Mouse (Mus musculus) fibroblast of lung, adult 2 months (primary cell): Measurements from ENCODE around the gene Lrfn4.

Experiments
- DNase-seq: peaks from one replicate; pipeline ENCODE4 v3.0.0-alpha.2; 2011; ENCODE audit warnings: low read depth

The Lrfn4 gene

DNA sequence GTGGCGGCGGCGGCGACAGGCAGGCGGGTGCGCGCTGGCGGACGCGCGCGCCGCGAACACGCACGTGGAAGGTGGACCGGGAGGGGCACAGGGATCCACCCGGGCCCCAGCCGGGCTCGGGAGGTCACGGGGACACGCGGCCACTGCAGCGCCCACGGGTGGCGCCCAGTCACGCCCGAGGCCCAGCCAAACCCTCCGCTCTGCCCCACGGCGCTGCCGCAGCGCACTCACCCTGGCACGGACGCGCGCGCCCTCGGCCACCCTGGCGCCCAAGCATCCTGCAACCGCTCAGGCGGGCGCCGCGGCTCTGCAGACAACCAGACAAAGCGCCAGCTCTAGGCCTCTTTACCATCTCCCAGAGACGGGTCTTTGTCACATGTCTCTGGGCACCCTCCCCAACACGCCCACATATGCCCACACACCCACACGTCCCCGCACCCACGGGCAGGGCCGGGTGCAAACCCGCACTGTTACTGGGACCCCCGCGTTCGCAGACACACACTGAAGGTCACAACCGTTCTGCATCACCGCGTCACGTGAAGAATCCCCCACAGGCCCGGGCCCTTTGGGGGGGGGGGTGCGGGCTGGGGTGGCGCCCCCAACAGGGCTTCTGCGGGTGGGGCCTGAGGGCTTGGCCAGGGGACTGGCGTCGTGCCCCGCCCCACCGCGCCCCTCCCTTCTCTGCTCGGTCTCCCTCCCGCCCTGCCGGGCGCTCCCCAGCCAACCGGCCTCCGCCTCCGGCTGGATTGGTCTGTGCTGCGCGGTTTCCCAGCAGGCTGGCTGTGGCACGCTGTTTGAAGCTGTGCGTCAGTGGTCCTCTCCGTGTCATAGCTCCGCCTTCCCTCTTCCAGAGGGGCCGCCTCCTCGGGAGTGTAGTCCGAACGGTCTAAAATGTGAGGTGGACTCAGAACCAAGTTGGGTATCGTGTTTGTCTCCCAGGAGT is at the start of gene Lrfn4:
TSS of gene Lrfn4 (minus strand) at position 517 of the 943 bp plus-strand sequence.
- DNase-seq = peak; percentile 82

DNA sequence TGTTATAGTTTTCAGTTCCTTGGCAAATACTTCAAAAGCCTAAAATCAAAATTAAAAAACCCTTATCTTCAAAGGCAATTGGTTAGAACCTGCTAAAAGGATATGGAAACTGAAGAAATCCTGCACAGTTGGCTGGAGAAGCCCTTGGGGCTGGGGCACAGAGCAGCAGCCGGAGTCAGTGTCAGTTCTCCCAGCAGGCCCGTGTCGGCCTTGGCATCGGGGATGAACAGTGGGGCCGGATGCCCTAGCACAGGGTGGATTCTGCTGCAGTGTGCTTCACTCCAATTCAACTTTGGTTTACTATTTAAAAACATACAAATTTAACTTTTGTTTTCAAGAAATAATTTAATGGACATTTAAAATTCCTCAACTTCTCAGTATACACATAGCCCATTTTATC is 42.7 kb upstream of the Lrfn4 start:
- DNase-seq = no peak

DNA sequence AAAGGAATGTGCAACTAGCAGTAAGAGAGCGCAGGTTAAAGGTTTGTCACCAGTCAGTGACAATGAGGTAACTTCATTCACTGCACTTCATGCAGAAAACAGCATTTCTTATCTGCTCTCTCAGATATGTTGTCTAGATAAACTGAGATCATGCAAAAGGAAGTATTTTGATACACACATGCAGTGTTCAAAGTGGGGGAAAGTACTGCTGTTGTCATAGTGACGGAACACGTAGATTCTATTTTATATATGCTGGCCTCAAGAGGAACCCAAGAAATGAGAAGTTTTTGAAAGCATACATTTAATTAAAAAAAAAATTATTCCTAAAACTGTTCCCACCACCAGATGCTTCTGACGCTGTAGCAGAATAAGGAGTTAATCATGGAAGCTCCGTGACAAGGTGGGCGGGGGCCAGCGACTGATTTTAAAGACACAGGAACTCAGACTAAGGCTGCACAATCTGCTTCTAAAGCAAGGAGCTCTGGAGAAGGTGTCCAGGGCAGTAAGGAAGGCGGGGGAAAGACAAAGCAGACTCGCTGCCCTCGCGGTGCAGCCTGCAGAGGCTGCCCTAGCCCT is 31.5 kb upstream of the Lrfn4 start:
- no peak for DNase-seq

DNA sequence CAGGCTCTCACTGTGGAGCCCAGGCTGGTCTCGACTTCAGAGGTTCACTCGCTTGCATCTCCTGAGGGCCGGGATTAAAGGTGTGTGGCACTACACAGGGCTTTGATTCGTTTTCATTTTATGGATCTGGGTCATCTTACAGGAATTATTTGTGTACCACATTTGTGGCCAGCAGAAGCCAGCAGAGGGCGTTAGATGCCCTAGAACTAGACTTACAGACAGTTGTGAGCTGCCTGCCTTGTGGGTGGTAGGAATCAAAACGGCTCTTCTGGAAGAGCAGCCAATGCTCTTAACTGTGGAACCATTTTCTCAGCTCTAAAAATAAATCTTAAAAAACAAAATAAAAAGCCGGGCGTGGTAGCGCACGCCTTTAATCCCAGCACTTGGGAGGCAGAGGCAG is 28.8 kb upstream of the Lrfn4 start:
- no peak for DNase-seq

DNA sequence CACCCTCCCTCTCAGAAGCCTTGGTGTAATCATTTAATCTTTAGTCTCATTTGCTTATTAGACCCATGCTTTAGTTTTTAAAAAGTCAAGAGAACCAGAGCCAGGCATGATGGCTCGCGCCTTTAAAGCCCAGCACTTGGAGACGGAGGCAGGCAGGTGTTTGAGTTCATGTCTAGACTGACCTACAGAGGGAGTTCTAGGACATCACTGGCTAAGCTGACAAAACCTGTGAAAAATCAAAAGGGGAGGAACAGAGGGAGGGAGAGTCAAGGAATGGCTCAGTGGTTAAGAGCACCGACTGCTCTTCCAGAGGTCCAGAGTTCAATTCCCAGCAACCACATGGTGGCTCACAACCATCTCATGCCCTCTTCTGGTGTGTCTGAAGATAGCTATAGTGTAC is 20.5 kb upstream of the Lrfn4 start:
- DNase-seq = no peak

DNA sequence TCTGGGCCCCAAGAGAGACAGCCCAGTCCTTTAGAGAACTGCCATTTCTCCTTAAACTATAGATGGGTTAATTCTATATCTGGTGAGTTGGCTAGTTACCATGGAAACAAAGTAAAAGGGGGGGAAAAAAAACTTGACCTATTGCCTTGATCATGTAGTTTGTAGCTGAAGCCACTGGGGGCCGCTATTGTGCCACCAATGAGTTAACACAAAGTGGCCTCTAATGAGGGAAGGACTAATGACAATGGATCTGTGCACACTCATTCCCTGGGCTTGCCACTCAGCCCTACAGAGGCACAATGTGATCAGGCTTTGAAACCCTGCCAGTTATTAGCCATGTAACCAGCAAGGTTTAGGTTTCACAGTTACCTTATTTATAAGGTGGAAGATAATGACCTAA is 13.4 kb upstream of the Lrfn4 start:
- no peak for DNase-seq

DNA sequence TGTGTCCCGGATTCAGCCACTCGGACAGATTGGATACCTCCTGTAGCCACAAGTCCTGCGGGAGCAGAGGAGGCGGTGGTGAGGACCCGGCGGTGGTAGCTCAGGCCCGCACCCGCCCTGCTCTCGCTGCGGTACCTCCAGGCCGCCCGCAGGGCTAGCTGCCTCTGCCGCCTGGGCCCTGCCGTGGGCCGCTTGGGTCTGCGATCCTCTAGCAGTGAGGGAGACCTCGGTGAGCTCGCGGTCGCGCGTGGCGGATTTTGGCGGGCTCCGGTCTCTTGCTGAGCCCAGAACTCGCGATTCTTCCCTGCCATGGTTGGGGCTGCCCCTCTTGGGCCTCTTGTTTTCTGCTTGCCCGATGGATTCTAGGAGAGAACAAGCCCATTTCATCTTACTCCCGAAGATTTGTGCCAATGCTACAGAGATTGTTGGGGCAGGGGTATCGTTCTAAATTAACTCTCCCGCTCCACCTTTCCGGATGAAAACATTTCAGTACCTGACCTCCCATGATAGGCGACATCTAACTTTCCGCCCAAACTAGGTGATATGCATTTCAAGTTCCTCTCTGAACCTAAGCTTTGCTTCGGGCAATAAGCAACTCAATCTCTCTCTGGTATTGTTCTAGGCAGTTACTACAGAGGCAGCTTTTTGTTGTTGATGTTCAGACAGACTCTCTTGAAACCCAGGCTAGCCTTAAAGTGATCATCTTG is 10.5 kb upstream of the Lrfn4 start:
- no peak for DNase-seq

DNA sequence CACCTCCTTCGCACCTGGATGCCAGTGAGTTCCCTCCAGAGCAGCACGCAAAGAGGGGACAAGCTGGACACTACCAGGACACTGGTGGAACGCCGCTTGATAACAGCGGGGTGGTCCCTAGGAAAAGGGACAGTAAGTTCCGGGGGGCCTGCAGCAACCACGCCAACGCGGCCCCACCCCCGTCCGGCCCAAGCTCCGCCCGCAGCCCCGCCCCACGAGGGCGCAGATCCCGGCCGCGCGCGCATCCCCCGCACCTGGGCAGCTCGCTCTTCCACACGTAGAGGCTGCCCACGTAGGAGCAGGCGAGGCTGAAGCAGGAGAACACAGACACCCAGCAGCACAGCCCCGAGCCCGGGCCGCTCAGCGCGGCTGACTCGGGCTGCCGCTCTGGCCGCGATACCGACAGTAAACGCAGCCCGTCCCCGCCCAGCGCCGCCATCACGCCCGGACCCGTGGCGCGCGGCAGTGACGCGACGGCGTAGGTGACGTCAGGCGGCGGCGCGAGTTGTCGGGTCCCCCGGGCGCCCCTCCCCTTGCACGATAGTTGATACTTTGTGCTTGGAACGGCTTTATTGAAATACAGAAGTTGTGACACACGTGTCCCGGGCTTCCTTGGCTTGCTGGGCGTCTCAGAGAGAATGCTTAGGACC is 9.8 kb upstream of the Lrfn4 start, which contains the start of gene Rce1:
TSS of gene Rce1 (minus strand) at position 463 of the 650 bp plus-strand sequence.
- DNase-seq = no peak

DNA sequence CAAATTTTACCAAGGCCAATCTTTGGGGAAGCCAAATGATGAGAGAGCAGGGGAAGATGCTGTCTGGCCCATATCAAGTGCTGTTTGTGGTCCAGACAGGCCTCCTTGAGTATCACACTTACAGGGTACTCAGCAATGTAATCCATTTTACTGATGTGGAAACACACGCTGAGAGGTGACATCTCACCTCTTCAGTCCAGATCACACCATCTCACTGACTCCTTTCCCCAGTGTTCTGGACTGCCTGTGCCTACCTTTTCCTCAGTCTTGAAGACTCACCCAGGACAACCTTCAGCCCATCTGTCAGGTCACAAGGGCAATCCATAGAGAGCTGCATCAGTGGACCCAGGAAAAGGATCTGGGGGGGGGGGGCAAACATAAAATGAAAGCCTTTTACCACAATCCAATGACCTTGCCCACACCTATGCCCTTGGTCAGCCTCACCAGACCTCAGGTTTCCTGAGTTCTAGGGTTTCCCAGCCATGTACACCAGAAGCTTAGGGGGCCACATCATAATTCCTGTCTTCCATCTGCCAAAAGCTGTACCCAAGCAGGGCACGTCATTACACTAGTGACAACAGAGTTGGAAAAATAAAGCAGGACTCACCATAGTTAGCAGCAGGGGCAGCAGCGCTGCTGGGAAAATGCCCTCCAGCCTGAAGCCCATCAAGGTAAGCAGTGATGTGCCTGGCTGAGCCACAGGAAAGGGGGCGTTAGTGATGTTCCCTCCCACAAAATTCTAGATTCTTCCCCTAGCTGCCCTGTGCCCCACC is 9.1 kb upstream of the Lrfn4 start:
- DNase-seq = no peak

DNA sequence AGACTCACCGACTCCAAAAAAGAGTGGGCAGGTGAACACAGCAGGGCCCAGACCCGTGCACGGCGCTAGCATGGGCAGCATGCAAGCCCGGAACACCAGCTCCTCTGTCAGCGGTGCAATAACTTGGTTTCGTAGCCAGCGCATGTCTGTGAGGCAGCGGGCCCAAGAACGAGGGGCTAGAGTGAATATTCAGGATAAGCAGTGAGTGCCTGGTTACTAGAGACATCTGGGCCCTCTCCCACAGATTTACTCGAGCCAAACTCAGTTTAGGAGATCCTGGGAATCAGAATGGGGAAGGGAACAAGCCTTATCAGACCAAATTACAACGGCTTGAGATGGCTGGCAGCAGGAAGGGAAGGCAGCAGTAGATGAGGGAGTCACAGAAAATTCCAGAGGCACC is 8.5 kb upstream of the Lrfn4 start:
- DNase-seq = no peak

DNA sequence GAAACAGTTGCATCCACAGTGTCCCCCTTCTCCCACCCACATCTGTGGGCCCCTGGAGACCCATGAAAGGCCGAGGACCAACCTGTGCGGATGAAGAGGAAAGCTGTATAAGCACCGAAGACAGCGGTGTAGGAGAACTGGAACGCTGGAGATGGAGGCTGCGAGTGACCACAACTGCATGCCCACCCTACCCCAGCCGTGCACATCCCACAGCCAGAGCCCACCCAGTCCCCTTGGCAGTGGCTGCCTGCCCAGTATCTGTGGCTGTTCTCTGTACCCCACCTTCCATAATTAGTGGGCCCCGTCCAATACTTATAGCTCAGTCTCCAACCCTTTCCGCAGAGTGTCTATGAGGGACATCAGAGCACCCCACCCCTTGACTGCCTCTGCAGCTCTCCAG is 8.0 kb upstream of the Lrfn4 start:
- DNase-seq = no peak

DNA sequence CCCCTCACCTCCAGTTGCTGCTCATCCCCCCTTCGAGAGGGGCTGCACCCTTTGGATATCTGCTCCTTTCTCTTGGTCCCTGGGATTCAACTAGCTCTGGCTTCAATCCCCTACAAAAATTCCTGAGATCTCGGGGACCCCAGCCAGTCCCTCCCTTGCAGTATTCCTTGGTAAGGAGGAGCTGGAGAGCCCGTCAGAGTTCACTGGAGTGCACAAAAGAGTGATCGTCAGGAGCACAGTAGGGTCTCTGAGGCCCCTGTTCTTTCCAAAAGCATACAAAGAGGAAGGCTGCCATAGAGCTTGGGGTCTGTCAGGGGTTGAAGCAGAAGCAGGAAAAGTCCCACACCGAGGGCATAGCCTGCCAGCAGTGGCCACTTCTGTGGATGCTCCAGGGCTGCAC is 7.3 kb upstream of the Lrfn4 start:
- no peak for DNase-seq

DNA sequence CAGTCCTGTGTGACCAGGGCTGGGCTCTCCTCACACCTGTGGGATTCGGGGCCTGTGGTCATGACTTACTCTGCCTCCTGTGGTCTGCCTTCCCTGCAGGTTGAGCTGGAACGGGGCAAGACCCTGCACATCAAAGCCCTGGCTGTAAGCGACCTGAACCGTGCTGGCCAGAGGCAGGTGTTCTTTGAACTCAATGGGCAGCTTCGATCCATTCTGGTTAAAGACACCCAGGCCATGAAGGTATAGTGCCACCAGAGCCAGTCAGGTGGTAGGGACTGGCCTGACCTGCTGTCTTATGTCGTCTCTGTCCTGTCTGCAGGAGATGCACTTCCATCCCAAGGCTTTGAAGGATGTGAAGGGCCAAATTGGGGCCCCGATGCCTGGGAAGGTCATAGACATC is 5.3 kb upstream of the Lrfn4 start:
- DNase-seq = no peak

DNA sequence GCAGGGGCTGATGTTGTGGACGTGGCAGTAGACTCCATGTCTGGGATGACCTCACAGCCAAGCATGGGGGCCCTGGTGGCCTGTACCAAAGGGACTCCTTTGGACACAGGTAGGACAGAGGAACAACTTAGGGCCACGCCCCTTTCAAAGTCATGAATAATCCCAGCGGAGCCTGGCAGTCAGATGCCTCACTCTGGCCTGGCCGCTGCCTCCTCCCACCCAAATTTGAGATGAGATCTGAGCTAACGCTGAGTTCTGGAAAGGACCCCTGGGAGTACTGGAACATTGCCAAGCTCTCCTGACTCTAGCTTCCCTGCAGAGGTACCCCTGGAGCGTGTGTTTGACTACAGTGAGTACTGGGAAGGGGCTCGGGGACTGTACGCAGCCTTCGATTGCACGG is 4.0 kb upstream of the Lrfn4 start:
- DNase-seq = no peak

DNA sequence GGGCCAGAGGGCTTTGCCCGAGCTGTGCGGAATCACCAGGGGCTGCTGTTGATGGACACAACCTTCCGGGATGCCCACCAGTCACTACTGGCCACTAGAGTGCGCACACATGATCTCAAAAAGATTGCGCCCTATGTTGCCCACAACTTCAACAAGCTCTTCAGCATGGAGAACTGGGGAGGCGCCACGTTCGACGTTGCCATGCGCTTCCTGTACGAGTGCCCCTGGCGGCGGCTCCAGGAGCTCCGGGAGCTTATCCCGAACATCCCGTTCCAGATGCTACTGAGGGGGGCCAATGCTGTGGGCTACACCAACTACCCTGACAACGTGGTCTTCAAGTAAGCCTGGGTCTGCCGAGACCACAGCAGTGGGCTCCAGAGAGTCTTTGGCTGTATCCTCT is 2.7 kb upstream of the Lrfn4 start:
- DNase-seq = no peak

DNA sequence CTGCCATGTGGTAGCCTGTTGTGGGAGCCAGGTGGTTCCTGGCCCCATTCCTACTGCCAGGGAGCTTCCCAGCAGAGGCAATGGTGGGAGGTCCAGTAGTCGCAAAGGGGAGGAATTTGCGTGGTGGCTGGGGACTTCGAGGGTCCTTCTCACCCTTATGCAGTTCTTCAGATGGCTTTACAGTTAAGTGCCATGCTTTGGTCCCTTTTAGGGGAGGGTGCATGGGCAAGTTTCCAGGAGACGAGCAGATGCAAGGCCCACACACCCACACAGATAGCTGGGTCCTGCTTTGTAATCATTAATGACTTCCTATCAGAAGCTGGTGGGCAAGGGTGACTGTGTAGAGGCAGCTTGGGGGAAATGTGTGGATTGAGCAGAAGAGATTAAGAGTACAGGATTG is 1.1 kb upstream of the Lrfn4 start:
- DNase-seq = no peak

DNA sequence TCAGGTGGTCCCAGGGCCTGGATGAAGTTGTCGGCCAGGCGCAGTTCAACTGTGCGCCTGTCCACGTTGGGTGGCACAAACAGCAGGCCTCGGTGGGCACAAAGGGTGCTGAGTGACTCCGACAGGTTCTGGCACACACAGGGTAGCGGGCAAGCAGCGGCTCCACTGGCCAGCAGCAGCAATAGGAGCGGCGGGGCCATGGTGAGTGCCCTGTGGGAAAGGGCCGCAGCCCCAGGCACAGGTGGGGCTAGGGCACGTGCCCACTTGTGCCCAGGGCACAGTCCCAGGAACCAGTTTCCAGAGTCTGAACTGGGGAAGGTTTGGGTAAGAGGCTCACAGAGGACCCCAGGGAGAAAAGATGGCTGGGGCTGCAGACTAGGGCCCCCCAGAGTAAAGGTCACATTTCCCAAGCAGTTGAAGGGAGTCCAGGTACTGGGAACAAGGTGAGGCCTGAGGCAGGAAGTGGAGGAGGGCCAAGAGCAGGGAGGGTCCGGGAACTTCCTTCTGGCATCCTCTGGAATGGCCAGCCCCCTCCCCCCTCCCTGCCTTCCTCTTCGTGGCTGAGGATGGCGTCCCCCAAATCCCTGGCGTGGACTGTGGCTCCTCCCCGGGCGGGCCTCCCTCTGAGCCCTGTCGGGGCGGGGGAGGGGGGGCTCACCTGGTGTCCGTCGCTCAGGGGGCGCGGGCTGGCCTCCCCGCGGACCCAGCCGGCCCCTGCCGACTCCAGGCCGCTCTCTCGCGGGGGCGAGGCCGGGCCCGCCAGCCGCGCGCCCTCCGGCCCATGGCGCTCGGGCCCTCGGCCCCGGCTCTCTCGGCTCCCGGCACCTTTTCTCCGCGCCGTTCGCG is 939 bp downstream of the Lrfn4 start:
- no peak for DNase-seq

DNA sequence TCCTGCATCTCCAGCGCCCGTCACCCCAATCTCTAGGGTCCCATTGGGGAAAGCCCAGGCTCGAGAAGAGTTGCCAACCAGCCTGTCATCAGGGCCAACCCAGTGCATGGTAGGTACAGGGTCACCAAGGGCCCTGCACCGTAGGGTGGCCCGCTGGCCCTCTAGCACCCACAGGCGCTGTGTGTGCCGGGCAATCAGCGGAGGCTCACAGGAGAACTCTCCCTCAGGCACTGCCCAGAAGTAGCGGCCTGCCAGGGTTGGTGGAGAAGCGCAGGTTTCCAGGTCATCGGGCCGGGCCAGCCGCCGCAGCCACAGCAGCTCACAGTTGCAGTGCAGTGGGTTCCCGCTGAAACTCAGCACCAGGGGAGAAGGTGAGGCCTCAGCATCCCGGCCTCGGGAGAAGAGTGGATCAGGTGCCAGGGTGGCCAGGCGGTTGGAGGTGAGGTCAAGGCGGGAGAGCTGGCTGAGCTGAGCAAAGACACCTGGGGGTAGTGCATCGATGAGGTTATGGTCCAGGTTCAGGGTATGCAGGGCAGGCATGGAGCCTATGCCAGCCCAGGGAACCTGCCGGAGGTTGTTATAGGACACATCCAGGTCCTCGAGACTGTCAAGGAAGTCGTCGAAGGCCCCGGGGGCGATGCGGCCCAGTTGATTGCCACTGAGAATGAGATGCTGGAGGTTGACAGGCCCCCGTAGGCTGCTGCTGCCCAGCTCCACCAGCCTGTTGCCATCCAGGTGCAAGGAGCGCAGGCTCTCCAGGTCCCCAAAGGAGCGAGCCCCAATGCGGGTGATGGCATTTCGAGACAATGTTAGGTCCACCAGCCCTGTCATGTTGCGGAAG is 1.8 kb downstream of the Lrfn4 start:
- DNase-seq = no peak

DNA sequence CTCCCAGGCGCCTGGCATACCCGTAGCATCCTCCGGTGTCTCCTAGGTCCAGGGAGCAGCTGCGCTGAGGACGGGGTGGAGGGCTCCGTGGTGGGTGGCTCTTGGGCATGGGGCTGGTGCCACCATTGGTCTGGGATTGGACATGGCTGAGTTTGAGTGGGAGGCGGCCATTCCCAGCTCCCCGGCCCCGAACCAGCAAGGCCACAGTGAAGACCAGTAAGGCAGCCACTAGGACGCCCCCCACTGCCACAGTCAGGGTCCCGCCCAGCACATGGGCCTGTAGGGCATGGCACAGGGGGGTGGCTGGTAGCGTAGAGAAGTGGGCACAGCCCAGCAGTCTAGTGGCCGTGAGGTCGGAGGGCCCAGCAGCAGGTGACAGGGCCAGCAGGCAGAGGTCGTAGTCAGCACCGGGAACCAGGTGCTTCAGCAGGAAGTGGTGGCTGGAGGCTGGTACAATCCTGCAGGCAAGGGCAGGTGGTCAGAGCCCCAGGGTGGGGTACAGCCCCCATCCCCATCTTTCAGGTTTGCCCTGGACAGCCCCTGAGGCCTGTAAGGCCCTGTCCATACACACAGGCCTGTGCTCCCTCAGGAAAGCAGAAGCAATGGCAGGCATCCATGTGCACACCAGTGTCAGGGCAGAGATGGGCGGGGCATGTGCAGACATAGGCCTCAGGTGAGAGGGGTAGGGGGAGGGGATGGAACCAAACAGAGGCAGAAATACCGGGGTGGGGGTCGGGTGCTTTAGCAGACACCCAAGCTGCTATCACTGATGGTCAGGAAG is 3.1 kb downstream of the Lrfn4 start:
- DNase-seq = no peak
